Mouse (Mus musculus) limb, embryonic 14.5 days (tissue): Measurements from ENCODE around the gene Stard9. TPM values are rescaled to one million over a fixed set of nuclear protein-coding genes. Genes with fewer than 3 reads are reported as not detected.

Experiments
- ATAC-seq: fragments of 200-750 bp; cut with Nextera tagmentation; 2 replicates; pipeline ENCODE4 v1.8.0; 2017; ENCODE audit warnings: low read depth, moderate number of reproducible peaks, moderate TSS enrichment; ENCODE audit not compliant: low FRiP score
- DNase-seq: peaks from one replicate; pipeline ENCODE4 v3.0.0-alpha.2; 2015; ENCODE audit warnings: low spot score
- H3K27ac ChIP-seq: fragments of 300-500 bp; sonication (generic); replicated peaks from 2 replicates; pipeline ENCODE4 v1.5.1; 2014; ENCODE audit warnings: low read depth, mild to moderate bottlenecking, low read length, moderate library complexity, mixed read lengths
- H3K27me3 ChIP-seq: fragments of 300-500 bp; sonication (generic); 2 replicates; pipeline ENCODE4 v1.6.1; 2014; ENCODE audit warnings: low read length, mixed read lengths; ENCODE audit not compliant: control insufficient read depth, insufficient read depth
- H3K36me3 ChIP-seq: fragments of 300-500 bp; sonication (generic); 2 replicates; pipeline ENCODE4 v1.6.1; 2014; ENCODE audit warnings: mild to moderate bottlenecking, low read length, moderate library complexity, mixed read lengths; ENCODE audit not compliant: control insufficient read depth, insufficient read depth
- H3K4me1 ChIP-seq: fragments of 300-500 bp; sonication (generic); 2 replicates; pipeline ENCODE4 v1.6.1; 2014; ENCODE audit warnings: antibody characterized with exemption, low read length, mixed read lengths; ENCODE audit not compliant: control insufficient read depth, insufficient read depth
- H3K4me2 ChIP-seq: fragments of 300-500 bp; sonication (generic); replicated peaks from 2 replicates; pipeline ENCODE4 v1.6.1; 2014; ENCODE audit warnings: low read depth, mild to moderate bottlenecking, low read length, moderate library complexity; ENCODE audit not compliant: severe bottlenecking
- H3K4me3 ChIP-seq: fragments of 300-500 bp; sonication (generic); replicated peaks from 2 replicates; pipeline ENCODE4 v1.5.1; 2014; ENCODE audit warnings: low read length
- H3K9ac ChIP-seq: fragments of 300-500 bp; sonication (generic); 2 replicates; pipeline ENCODE4 v1.6.1; 2014; ENCODE audit warnings: mild to moderate bottlenecking, low read depth, low read length, moderate library complexity; ENCODE audit not compliant: severe bottlenecking
- H3K9me3 ChIP-seq: fragments of 300-500 bp; sonication (generic); 2 replicates; pipeline ENCODE4 v1.6.1; 2016; ENCODE audit warnings: low read length; ENCODE audit not compliant: control insufficient read depth
- POLR2A ChIP-seq: fragments of 200-500 bp; IDR thresholded peaks from 2 replicates; pipeline ENCODE4 v1.8.0; 2012; ENCODE audit warnings: inconsistent platforms, mild to moderate bottlenecking, moderate library complexity, borderline replicate concordance; ENCODE audit not compliant: insufficient read depth, insufficient read length; ENCODE audit errors: extremely low read depth
- WGBS: fragments of 180-500 bp; shearing (Covaris S2); extraction: QIAGEN DNeasy Blood & Tissue Kit; methylation state at CpG from one replicate; pipeline ENCODE4 v1.1.7; 2014; 5-methylcytosine and 5-hydroxymethylcytosine counted together
- polyA plus RNA-seq, 2 experiments: library from polyadenylated mRNA; depleted of rRNA in 1 of 2; stranded (reverse) in 1 of 2; unstranded in 1 of 2; fragments of >200 nt; fragmentation: Nextera tagmentation in 1 of 2; extraction: Ambion mirVana in 1 of 2; gene quantifications; 2 replicates each; pipeline versions ENCODE4 v1.2.1 to v1.2.3; 2012 to 2014

The Stard9 gene
- polyA plus RNA-seq, 2 experiments = 10.7 to 25.4 TPM

- TF ChIP-seq POLR2A = no peak
- Histone ChIP-seq H3K36me3 (peaks cover 20% of the 10 kb centered on the region), H3K4me2 (no peak overlapping the region), H3K9ac (no peak overlapping the region), H3K27me3 (no peaks in the 10 kb centered on the region), H3K4me3 (no peak overlapping the region), H3K9me3 (no peaks in the 10 kb centered on the region), H3K27ac (no peak overlapping the region), H3K4me1 (no peaks in the 10 kb centered on the region)
- ATAC-seq (no peak), DNase-seq (no peak)
Observed at GRCm38 (mm10) chr2:120622920-120623319, 6.0 kb upstream of the Stard9 start.

GRCm38 (mm10) chr2:120628076-120628865 is 650 bp upstream of the Stard9 start:
- H3K9ac ChIP-seq = no peak overlapping the region
- peak overlapping the region; percentile 75 for H3K4me2 ChIP-seq
- 30% methylated on average over 10 of the region's 10 CpGs for WGBS
- peaks cover 9% of the 10 kb centered on the region for H3K4me1 ChIP-seq
- 0 out of 2 replicates have a peak, but pooled peaks cover 5% of the 10 kb centered on the region for H3K36me3 ChIP-seq
- TF ChIP-seq POLR2A = no peak
- no peak for DNase-seq
- peak; percentile 29; the same call in 1 of the 2 replicates for ATAC-seq
- H3K27me3 ChIP-seq = no peaks in the 10 kb centered on the region
- no peaks in the 10 kb centered on the region for H3K9me3 ChIP-seq
- no peak overlapping the region for H3K27ac ChIP-seq
- peak overlapping the region; percentile 63 for H3K4me3 ChIP-seq

GRCm38 (mm10) chr2:120630246-120630645 is 1.3 kb downstream of the Stard9 start:
- H3K9me3 ChIP-seq = no peaks in the 10 kb centered on the region
- no peak for TF ChIP-seq POLR2A
- peaks cover 9% of the 10 kb centered on the region for H3K4me1 ChIP-seq
- H3K4me2 ChIP-seq = 0 out of 2 replicates have a peak overlapping the region, but pooled peaks have one; percentile 75
- no peak for DNase-seq
- WGBS = 77% methylated on average over 2 of the region's 2 CpGs
- 0 out of 2 replicates have a peak, but pooled peaks cover 5% of the 10 kb centered on the region for H3K36me3 ChIP-seq
- H3K4me3 ChIP-seq = no peak overlapping the region
- H3K9ac ChIP-seq = no peak overlapping the region
- H3K27ac ChIP-seq = no peak overlapping the region
- ATAC-seq = no peak
- H3K27me3 ChIP-seq = no peaks in the 10 kb centered on the region

GRCm38 (mm10) chr2:120630655-120631054 is 1.7 kb downstream of the Stard9 start:
- no peak overlapping the region for H3K4me3 ChIP-seq
- peaks cover 9% of the 10 kb centered on the region for H3K4me1 ChIP-seq
- TF ChIP-seq POLR2A = no peak
- H3K27me3 ChIP-seq = no peaks in the 10 kb centered on the region
- no peak overlapping the region for H3K27ac ChIP-seq
- ATAC-seq = no peak
- no peak overlapping the region for H3K4me2 ChIP-seq
- H3K9me3 ChIP-seq = no peaks in the 10 kb centered on the region
- DNase-seq = no peak
- H3K9ac ChIP-seq = no peak overlapping the region
- 83% methylated on average over 2 of the region's 2 CpGs for WGBS
- H3K36me3 ChIP-seq = 0 out of 2 replicates have a peak, but pooled peaks cover 5% of the 10 kb centered on the region

GRCm38 (mm10) chr2:120631521-120631920 is 2.6 kb downstream of the Stard9 start:
- Histone ChIP-seq H3K4me3 (no peak overlapping the region), H3K36me3 (0 out of 2 replicates have a peak, but pooled peaks cover 5% of the 10 kb centered on the region), H3K27me3 (no peaks in the 10 kb centered on the region), H3K4me2 (no peak overlapping the region), H3K4me1 (peaks cover 9% of the 10 kb centered on the region), H3K27ac (no peak overlapping the region), H3K9ac (no peak overlapping the region), H3K9me3 (no peaks in the 10 kb centered on the region)
- 89% methylated on average over 2 of the region's 2 CpGs for WGBS
- no peak for TF ChIP-seq POLR2A
- DNase-seq = no peak
- ATAC-seq = no peak
